Mouse (Mus musculus) lung, postnatal 0 days (tissue): ENCODE measurements around the gene Zfp11. TPM values are rescaled to one million over a fixed set of nuclear protein-coding genes. Genes with fewer than 3 reads are reported as not detected.
"Not testable (repeated sequence)": the region's sequence is repeated elsewhere in the genome, so short reads cannot be mapped to it uniquely, and the experiment has no call there.

Source experiments
- ATAC-seq: fragments of 200-750 bp; cut with Nextera tagmentation; 2 replicates; pipeline ENCODE4 v1.8.0; 2017; ENCODE audit warnings: moderate library complexity
- DNase-seq: peaks from one replicate; pipeline ENCODE4 v3.0.0-alpha.2; 2016; ENCODE audit warnings: low spot score
- H3K27ac ChIP-seq: fragments of 300-500 bp; sonication (generic); 2 replicates; pipeline ENCODE4 v1.5.1; 2014; ENCODE audit warnings: antibody characterized with exemption, mild to moderate bottlenecking, low read length, mixed read lengths
- H3K27me3 ChIP-seq: fragments of 300-500 bp; sonication (generic); replicated peaks from 2 replicates; pipeline ENCODE4 v1.6.1; 2014; ENCODE audit warnings: low read length, mixed read lengths; ENCODE audit not compliant: insufficient read depth
- H3K36me3 ChIP-seq: fragments of 300-500 bp; sonication (generic); 2 replicates; pipeline ENCODE4 v1.6.1; 2014; ENCODE audit warnings: low read length, mixed read lengths; ENCODE audit not compliant: insufficient read depth
- H3K4me1 ChIP-seq: fragments of 300-500 bp; sonication (generic); 2 replicates; pipeline ENCODE4 v1.6.1; 2014; ENCODE audit warnings: antibody characterized with exemption, low read depth, low read length, mixed read lengths; ENCODE audit not compliant: insufficient read depth
- H3K4me2 ChIP-seq: fragments of 300-500 bp; sonication (generic); replicated peaks from 2 replicates; pipeline ENCODE4 v1.6.1; 2014; ENCODE audit warnings: low read depth, mild to moderate bottlenecking, low read length, moderate library complexity, mixed read lengths
- H3K4me3 ChIP-seq: fragments of 300-500 bp; sonication (generic); 2 replicates; pipeline ENCODE4 v1.5.1; 2014; ENCODE audit warnings: low read depth, low read length
- H3K9ac ChIP-seq: fragments of 300-500 bp; sonication (generic); replicated peaks from 2 replicates; pipeline ENCODE4 v1.6.1; 2014; ENCODE audit warnings: low read depth, mild to moderate bottlenecking
- H3K9me3 ChIP-seq: fragments of 300-500 bp; sonication (generic); 2 replicates; pipeline ENCODE4 v1.6.1; 2016; ENCODE audit warnings: low read length, mixed read lengths
- CTCF ChIP-seq: IDR thresholded peaks from 2 replicates; pipeline ENCODE4 v1.5.1; 2016; ENCODE audit warnings: antibody characterized with exemption, mild to moderate bottlenecking
- EP300 ChIP-seq: IDR thresholded peaks from 2 replicates; pipeline ENCODE4 v1.6.1; 2016; ENCODE audit warnings: antibody characterized with exemption, mild to moderate bottlenecking, control low read depth
- WGBS: fragments of 180-500 bp; shearing (Covaris S2); extraction: QIAGEN DNeasy Blood & Tissue Kit; methylation state at CpG from one replicate; pipeline ENCODE4 v1.1.7; 2014; 5-methylcytosine and 5-hydroxymethylcytosine counted together
- polyA plus RNA-seq: library from polyadenylated mRNA; unstranded; fragments of >200 nt; fragmentation: Nextera tagmentation; extraction: Ambion mirVana; gene quantifications from 2 replicates; pipeline ENCODE4 v1.2.1, GENCODE M21; 2015

The Zfp11 gene
- polyA plus RNA-seq, 1 experiment from 2014 or later, result 1.7 TPM

GRCm38 (mm10) chr5:129626099-129626498 lies 43.8 kb downstream of the Zfp11 start:
- H3K36me3 ChIP-seq, result no peaks in the 10 kb centered on the region
- no peak overlapping the region for H3K4me3 ChIP-seq
- TF ChIP-seq CTCF, result no peak
- H3K4me2 ChIP-seq, result no peak overlapping the region
- DNase-seq (no peak), ATAC-seq (no peak)
- no peak overlapping the region for H3K9ac ChIP-seq
- WGBS, result 82% methylated on average over 6 of the region's 6 CpGs
- no peaks in the 10 kb centered on the region for H3K27me3 ChIP-seq
- H3K9me3 ChIP-seq, result no peaks in the 10 kb centered on the region
- H3K27ac ChIP-seq, result no peak overlapping the region
- no peaks in the 10 kb centered on the region for H3K4me1 ChIP-seq

DNA sequence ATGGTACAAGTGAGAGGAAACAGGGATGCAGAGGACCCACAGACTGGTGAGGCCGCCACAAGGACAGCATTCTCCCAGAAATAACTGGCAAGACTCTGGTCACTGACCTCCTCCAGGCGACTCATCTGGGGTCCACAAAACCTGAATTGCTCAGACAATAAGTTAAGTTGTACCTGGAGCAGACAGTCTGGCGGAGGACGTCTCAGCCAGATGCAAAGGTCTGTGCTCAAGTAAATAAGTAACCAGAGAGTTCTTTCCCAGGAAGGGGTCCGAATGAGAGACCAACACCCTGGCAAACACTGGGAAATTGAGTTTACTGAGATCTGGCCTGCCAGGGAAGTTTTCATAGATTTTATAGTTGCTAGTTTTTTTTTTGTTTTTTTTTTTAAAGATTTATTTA lies 48.5 kb downstream of the Zfp11 start:
- Histone ChIP-seq H3K4me3 (no peak overlapping the region), H3K9me3 (no peaks in the 10 kb centered on the region), H3K27ac (no peak overlapping the region), H3K9ac (no peak overlapping the region), H3K27me3 (no peaks in the 10 kb centered on the region), H3K4me1 (no peaks in the 10 kb centered on the region), H3K4me2 (no peak overlapping the region), H3K36me3 (no peaks in the 10 kb centered on the region)
- ATAC-seq, result no peak
- no peak for DNase-seq
- 69% methylated on average over 5 of the region's 5 CpGs for WGBS
- no peak for TF ChIP-seq CTCF
- no peak for TF ChIP-seq EP300

- not testable (repeated sequence) for DNase-seq, H3K9ac ChIP-seq, H3K27ac ChIP-seq, H3K4me1 ChIP-seq, H3K9me3 ChIP-seq, ATAC-seq, H3K27me3 ChIP-seq, H3K4me3 ChIP-seq, H3K4me2 ChIP-seq, H3K36me3 ChIP-seq
- WGBS, result 50% methylated on average over 9 of the region's 9 CpGs
- peak; percentile 22; the same call in 1 of the 2 replicates for TF ChIP-seq CTCF
Observed at GRCm38 (mm10) chr5:129620600-129620999, 49.3 kb downstream of the Zfp11 start.

GRCm38 (mm10) chr5:129611060-129611459 lies 58.8 kb downstream of the Zfp11 start:
- TF ChIP-seq EP300, result no peak
- peak; percentile 80 for TF ChIP-seq CTCF
- H3K27me3 ChIP-seq, result no peaks in the 10 kb centered on the region
- no peaks in the 10 kb centered on the region for H3K36me3 ChIP-seq
- H3K4me1 ChIP-seq, result no peaks in the 10 kb centered on the region
- WGBS, result 0% methylated on average over 1 of the region's 1 CpGs
- H3K9ac ChIP-seq, result no peak overlapping the region
- H3K4me2 ChIP-seq, result no peak overlapping the region
- ATAC-seq (peak; percentile 53), DNase-seq (peak; percentile 65)
- H3K9me3 ChIP-seq, result no peaks in the 10 kb centered on the region
- no peak overlapping the region for H3K27ac ChIP-seq
- no peak overlapping the region for H3K4me3 ChIP-seq

- DNase-seq (no peak), ATAC-seq (no peak)
- Histone ChIP-seq H3K9me3 (no peaks in the 10 kb centered on the region), H3K9ac (no peak overlapping the region), H3K4me1 (no peaks in the 10 kb centered on the region), H3K36me3 (no peaks in the 10 kb centered on the region), H3K27ac (no peak overlapping the region), H3K4me2 (no peak overlapping the region), H3K27me3 (no peaks in the 10 kb centered on the region), H3K4me3 (no peak overlapping the region)
- 74% methylated on average over 8 of the region's 8 CpGs for WGBS
- TF ChIP-seq EP300 (no peak), CTCF (no peak)
Observed at GRCm38 (mm10) chr5:129607476-129607875, 62.4 kb downstream of the Zfp11 start.

Other genes with a start within 250 kb of the Zfp11 start
- gene Sfswap, start 168.9 kb downstream of the Zfp11 start, polyA plus RNA-seq, result 27.7 and 28.1 TPM in 2 replicates
- gene Mmp17, start 85.9 kb downstream of the Zfp11 start, polyA plus RNA-seq, result 0.31 and 0.33 TPM in 2 replicates
- not detected in 2 replicates for gene Sept14, start 38.4 kb upstream of the Zfp11 start, polyA plus RNA-seq
- 135 and 143 TPM in 2 replicates for gene Mrps17, start 45.4 kb upstream of the Zfp11 start, polyA plus RNA-seq
- 99.8 and 102 TPM in 2 replicates for gene Nipsnap2, start 55.0 kb upstream of the Zfp11 start, polyA plus RNA-seq
- gene Psph, start 117.3 kb upstream of the Zfp11 start, polyA plus RNA-seq, result 20.8 and 21.4 TPM in 2 replicates
- 25.5 and 30.9 TPM in 2 replicates for gene Sumf2, start 176.9 kb upstream of the Zfp11 start, polyA plus RNA-seq
- 623 and 686 TPM in 2 replicates for gene Chchd2, start 217.4 kb upstream of the Zfp11 start, polyA plus RNA-seq
- 2.3 and 2.7 TPM in 2 replicates for gene Zbed5, start 225.6 kb upstream of the Zfp11 start, polyA plus RNA-seq
- 0.08 and 0.10 TPM in 2 replicates for gene Phkg1, start 228.4 kb upstream of the Zfp11 start, polyA plus RNA-seq
- gene Nupr1l, start 238.4 kb upstream of the Zfp11 start, polyA plus RNA-seq, result 5.5 and 6.2 TPM in 2 replicates